Mouse (Mus musculus) v-Abl transformed pro-B cells (cell line): ENCODE measurements around the gene Selenoo.

Experiments used
- in situ Hi-C, 2 experiments: fragments of 400-800 bp; cut with MboI; formaldehyde crosslinking; loops; one replicate each; pipeline ENCODE4 v1.15.1; 2025; ENCODE audit not compliant: unreplicated experiment in 2 of 2

The Selenoo gene

GRCm38 (mm10) chr15:89074613-89075477 is 14.0 kb upstream of the Selenoo start, which contains the start of gene Trabd:
Gene Trabd, plus strand, starts transcription at chr15:89075124.
- in situ Hi-C loops: loop anchor here (10.0 kb wide), 2 partner anchors 250 to 330 kb away; no protein-coding TSS in a partner anchor

GRCm38 (mm10) chr15:89075478-89076147 is 13.3 kb upstream of the Selenoo start:
- in situ Hi-C loops: loop anchor here (10.0 kb wide), 2 partner anchors 251 to 331 kb away; no protein-coding TSS in a partner anchor

- in situ Hi-C loops: loop anchor here (10.0 kb wide), 2 partner anchors 251 to 331 kb away; no protein-coding TSS in a partner anchor
Observed at GRCm38 (mm10) chr15:89076156-89076731, 12.6 kb upstream of the Selenoo start.

GRCm38 (mm10) chr15:89078208-89078836 is 10.6 kb upstream of the Selenoo start:
- in situ Hi-C loops: loop anchor here (10.0 kb wide), 2 partner anchors 254 to 334 kb away; no protein-coding TSS in a partner anchor

DNA sequence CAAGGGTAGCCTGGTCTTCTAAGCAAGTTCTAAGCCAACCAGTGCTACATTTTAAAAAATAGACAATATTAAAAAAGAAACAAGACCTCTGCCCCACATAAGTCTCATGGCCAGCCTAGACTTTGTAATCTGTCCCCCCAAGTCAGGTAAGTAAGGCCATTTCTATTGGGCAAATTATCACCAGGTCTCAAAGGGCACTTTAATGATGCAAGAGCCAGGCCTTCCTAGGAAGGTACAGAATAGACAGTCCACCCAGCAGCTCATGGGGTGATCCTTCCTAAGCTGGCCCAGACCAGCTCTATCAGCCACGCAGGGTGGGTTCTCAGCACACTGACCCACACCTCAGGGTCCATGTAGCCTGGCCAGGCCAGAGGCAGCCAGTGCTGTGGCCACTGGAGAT is 5.0 kb upstream of the Selenoo start:
- in situ Hi-C loops: no loop called here

GRCm38 (mm10) chr15:89084826-89085225 is 4.1 kb upstream of the Selenoo start:
- in situ Hi-C loops: no loop called here

- in situ Hi-C loops: no loop called here
Observed at GRCm38 (mm10) chr15:89089248-89090051, 566 bp downstream of the Selenoo start.

GRCm38 (mm10) chr15:89090662-89091061 is 1.8 kb downstream of the Selenoo start:
- in situ Hi-C loops: no loop called here

DNA sequence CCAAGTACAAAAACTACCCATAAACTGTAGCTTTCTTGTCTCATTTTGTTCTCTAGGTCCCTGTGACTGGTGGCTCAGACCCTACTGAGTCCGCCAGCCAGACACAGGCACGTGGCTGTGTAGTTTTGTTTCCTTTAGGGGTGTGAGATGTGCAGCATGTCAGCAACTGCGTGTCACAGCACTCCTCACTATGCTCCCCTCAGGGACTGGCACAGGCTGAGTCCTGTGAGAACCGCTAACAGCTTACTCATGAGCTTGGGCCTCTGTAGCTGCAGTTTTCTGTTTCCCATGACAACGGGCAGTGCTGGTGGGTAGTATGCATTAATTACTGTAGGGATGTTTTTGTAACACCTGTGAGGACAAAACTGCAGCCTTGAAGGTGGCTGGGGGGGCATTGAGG is 3.3 kb downstream of the Selenoo start:
- in situ Hi-C loops: no loop called here

DNA sequence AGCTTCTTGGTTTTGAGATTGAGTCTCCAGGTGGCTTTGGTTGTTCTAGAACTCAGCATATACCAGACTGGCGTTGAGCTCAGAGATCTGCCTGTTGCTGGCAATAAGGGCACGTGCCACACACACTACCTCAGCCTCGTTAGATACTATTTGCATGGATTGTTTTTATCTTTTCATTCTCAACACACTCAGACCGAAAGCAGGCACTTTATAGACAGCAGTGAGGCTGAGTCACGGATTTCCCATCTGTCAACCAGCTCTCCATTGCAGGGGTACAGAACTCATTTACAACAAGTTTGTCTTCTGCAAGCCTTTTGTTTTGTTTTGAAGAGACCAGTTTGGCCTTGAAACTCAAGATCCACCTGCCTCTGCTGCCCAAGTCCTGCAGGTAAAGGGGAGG is 8.6 kb downstream of the Selenoo start:
- in situ Hi-C loops: no loop called here

- in situ Hi-C loops: no loop called here
Observed at GRCm38 (mm10) chr15:89098616-89099015, 9.7 kb downstream of the Selenoo start.

GRCm38 (mm10) chr15:89100823-89101222 is 11.9 kb downstream of the Selenoo start:
- in situ Hi-C loops: loop anchor here (25.0 kb wide), 1 partner anchor 111 kb away; the partner anchor contains the start of gene Ppp6r2 (in 2 of the 2)

GRCm38 (mm10) chr15:89102646-89103045 is 13.8 kb downstream of the Selenoo start:
- in situ Hi-C loops: loop anchor here (25.0 kb wide), 1 partner anchor 110 kb away; the partner anchor contains the start of gene Ppp6r2 (in 2 of the 2)

GRCm38 (mm10) chr15:89103921-89104320 is 15.0 kb downstream of the Selenoo start:
- in situ Hi-C loops: loop anchor here (25.0 kb wide), 1 partner anchor 108 kb away; the partner anchor contains the start of gene Ppp6r2 (in 2 of the 2)

- in situ Hi-C loops: loop anchor here (25.0 kb wide), 1 partner anchor 108 kb away; the partner anchor contains the start of gene Ppp6r2 (in 2 of the 2)
Observed at GRCm38 (mm10) chr15:89104425-89104824, 15.5 kb downstream of the Selenoo start.

DNA sequence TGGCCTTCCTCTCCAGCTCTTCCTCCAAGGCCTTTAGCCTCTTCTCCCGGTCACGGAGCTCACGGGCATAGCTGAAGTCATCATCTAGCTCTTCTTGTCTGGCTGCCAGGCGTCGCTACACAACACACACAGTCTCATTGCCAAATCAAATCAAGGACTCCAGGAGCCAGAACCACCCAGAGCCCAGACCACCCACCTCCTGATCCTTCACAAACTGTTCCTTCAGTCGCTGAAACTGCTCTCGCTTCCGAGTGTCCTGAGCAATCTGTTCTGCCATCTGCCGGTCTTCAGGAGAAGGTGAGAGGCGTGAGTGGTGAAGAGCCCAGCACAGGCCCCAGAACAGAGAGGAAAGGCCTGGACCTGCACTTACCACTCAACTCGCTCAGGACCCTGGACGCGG is 17.2 kb downstream of the Selenoo start:
- in situ Hi-C loops: loop anchor here (25.0 kb wide), 1 partner anchor 106 kb away; the partner anchor contains the start of gene Ppp6r2 (in 2 of the 2)

GRCm38 (mm10) chr15:89106976-89107375 is 18.1 kb downstream of the Selenoo start:
- in situ Hi-C loops: loop anchor here (25.0 kb wide), 1 partner anchor 105 kb away; the partner anchor contains the start of gene Ppp6r2 (in 2 of the 2)

- in situ Hi-C loops: loop anchor here (10.0 to 25.0 kb wide), 2 partner anchors 102 to 355 kb away; partner anchors contain the start of gene Ppp6r2 (in 2 of the 2)
Observed at GRCm38 (mm10) chr15:89110147-89110546, 21.3 kb downstream of the Selenoo start.

GRCm38 (mm10) chr15:89118007-89118406 is 29.1 kb downstream of the Selenoo start:
- in situ Hi-C loops: loop anchor here (5.0 to 25.0 kb wide), 3 partner anchors 94 to 347 kb away; partner anchors contain the start of genes Ppp6r2 (in 2 of the 2) and Sco2 (in 2 of the 2)
